Mouse (Mus musculus): ENCODE results near the gene Dydc1. TPM values are rescaled to one million over a fixed set of nuclear protein-coding genes. Genes with fewer than 3 reads are reported as not detected.

Dydc1 gene
- polyA plus RNA-seq (2014; fragmentation: Illumina TruSeq; extraction: RNeasy Lipid Tissue Mini Kit (QIAGEN cat#74804); ENCODE audit: low read depth, low replicate concordance) = 0.82 TPM

DNA sequence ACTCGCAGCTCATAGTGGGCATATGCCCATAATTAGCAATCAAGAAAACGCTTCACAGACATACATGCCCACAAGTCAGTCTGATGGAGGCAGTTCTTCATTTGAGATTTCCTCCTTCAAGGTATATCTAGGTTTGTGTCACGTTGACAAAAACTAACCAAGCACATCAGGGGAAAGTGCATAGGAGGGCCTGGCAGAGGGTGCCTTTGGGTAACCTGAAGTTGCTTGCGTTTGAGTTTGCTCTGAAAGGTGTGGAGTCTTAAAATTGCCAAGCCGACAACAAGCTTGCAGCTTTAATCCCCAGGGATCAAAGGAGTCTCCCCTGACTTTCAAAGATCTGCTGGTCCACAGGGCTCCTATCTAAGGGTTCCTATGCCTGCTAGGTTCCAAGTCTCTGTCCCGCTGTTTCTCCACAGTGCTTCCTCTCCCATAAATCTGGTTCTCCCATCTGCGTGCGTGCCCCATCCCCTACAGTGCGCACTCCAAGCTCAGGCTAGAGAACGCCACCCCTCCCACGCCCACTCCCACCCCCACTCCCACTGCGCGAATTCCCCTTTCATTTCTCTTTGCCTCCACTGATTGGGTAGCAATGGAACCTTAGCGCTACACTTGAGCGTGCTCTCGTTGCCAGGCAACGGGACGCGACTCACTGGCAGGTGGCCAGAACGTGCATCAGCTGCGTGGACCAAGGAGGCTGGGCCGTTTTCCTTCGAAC, at the start of gene Dydc1:
Gene Dydc1 (plus strand): TSS at position 683 of the 715 bp plus-strand sequence.

DNA sequence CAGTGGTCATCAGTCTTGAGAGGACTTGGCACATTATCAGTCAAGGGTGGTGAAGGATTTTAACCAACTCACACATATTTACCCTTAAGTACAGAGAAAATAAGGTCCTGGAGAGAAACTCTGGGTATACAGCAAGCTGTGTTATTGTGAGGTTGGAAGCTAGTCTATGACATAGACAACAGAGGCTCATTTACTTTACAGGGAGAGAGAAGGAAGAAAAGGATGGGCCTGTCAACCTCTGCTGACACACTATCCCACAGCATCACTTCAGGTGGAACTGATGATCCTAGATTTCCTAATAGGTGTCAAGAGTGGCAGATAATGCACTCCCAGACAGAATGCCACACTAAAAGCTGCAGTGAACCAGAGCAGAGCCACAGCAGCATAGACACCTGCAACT, 3.6 kb upstream of the Dydc1 start, which contains the start of gene Dydc2:
Gene Dydc2 (minus strand): TSS at position 101 of the 400 bp plus-strand sequence.

DNA sequence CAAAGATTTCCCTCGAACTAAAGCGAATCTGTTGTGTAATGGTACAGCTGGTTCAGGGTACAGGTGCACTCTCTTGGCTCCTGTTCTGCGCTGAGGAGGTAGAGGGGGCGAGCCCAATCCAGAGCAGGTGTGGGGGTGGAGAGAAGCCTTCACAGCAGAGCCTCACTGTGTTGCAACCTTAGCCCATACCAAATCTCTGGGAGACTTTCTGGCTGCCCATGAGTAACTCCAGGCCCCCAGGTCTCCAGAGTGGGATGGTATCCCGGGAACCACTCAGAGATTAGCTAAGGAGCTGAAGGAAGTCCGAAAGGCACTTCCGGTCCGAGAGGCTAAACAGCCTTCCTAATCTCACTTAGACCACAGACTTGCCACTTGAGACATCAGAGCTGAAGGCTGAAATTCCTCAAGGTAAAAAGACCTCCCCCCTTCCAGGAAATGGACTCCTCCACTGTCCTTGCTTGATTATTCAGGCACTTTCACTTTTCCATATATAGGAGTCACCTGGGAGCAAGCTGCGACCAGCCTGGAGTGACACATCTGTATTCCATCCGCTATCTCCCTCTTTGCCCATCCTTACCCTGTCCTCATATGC, 32.2 kb downstream of the Dydc1 start, which contains the start of gene Mat1a:
Gene Mat1a (plus strand): TSS at position 183 of the 592 bp plus-strand sequence.

DNA sequence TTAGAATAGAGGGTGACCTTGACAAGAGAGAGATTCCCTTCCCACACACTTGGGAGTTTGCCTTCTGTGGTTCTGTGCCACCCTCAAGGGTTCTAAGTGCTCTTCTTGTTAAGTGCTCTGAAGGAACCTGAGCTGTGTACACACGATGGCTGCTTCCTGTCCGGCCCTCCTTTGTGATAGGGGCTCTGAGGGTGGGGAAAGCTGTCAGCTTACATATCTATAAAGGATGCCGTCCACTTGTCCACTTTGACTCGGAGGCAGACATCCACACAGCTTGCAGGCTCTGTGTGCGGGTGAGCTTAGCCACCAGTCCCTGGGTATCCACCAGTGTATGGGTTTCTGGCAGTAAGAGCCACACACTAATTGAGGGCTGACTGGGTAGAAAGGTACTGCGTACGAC, 58.8 kb downstream of the Dydc1 start, which contains the start of gene Sftpa1:
Gene Sftpa1 (plus strand): TSS at position 243 of the 400 bp plus-strand sequence.

Other genes starting within 250 kb of the Dydc1 start
- 1.5 TPM for gene Sh2d4b, start 179.6 kb upstream of the Dydc1 start, polyA plus RNA-seq (2014; fragmentation: Illumina TruSeq; extraction: RNeasy Lipid Tissue Mini Kit (QIAGEN cat#74804); ENCODE audit: low read depth, low replicate concordance)
- 10.7 TPM for gene Tspan14, start 106.1 kb upstream of the Dydc1 start, polyA plus RNA-seq (2014; fragmentation: Illumina TruSeq; extraction: RNeasy Lipid Tissue Mini Kit (QIAGEN cat#74804); ENCODE audit: low read depth, low replicate concordance)
- gene Fam213a, start 59.1 kb upstream of the Dydc1 start, polyA plus RNA-seq (2014; fragmentation: Illumina TruSeq; extraction: RNeasy Lipid Tissue Mini Kit (QIAGEN cat#74804); ENCODE audit: low read depth, low replicate concordance) = 183 TPM
- not detected for gene Dydc2, start 3.7 kb upstream of the Dydc1 start, polyA plus RNA-seq (2014; fragmentation: Illumina TruSeq; extraction: RNeasy Lipid Tissue Mini Kit (QIAGEN cat#74804); ENCODE audit: low read depth, low replicate concordance)
- not detected for gene Mat1a, start 32.1 kb downstream of the Dydc1 start, polyA plus RNA-seq (2014; fragmentation: Illumina TruSeq; extraction: RNeasy Lipid Tissue Mini Kit (QIAGEN cat#74804); ENCODE audit: low read depth, low replicate concordance)
- gene Sftpa1, start 58.9 kb downstream of the Dydc1 start, polyA plus RNA-seq (2014; fragmentation: Illumina TruSeq; extraction: RNeasy Lipid Tissue Mini Kit (QIAGEN cat#74804); ENCODE audit: low read depth, low replicate concordance) = not detected
- not detected for gene Mbl1, start 78.5 kb downstream of the Dydc1 start, polyA plus RNA-seq (2014; fragmentation: Illumina TruSeq; extraction: RNeasy Lipid Tissue Mini Kit (QIAGEN cat#74804); ENCODE audit: low read depth, low replicate concordance)
- not detected for gene Sftpd, start 112.2 kb downstream of the Dydc1 start, polyA plus RNA-seq (2014; fragmentation: Illumina TruSeq; extraction: RNeasy Lipid Tissue Mini Kit (QIAGEN cat#74804); ENCODE audit: low read depth, low replicate concordance)
- gene Gm2832, start 205.9 kb downstream of the Dydc1 start, polyA plus RNA-seq (2014; fragmentation: Illumina TruSeq; extraction: RNeasy Lipid Tissue Mini Kit (QIAGEN cat#74804); ENCODE audit: low read depth, low replicate concordance) = not detected